Mouse (Mus musculus) A20 (cell line): ENCODE data around the gene Hint2.

Experiments
- DNase-seq: peaks from one replicate; pipeline ENCODE4 v3.0.0-alpha.2; 2011; ENCODE audit warnings: low read depth, low spot score

Hint2 gene

DNA sequence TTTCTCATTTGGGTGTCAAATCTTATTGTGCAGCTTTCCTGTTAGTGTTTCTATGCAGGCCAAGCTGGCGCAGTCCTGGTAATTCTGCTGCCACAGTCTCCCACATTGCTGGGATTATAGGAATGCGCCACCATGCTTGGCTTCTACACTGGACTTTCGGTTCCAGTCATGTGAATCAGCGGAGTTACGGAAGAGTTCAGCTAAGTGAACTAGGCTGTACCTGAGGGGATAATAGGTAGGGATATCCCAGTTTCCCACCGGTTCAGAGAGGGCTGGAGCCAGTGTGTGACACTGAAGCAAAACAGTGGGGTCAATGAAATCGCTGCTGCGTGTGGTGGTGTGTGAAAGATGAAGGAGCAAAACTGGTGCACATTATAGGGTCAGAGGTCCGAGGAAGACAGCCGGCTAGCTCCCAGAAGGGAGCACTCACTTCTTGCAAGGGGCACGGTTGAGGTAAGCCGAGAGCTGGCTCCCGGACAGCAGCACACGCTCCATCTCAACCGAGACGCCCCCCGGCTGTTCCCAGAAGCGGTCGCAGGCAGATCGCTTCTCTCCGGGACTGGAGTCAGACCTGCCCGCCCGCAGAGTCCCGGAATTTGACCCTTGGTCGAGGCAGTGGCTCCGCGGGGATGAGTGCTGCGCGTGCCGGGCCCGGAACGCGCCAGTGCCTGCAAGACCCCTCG, 469 bp downstream of the Hint2 start:
- no peak for DNase-seq

DNA sequence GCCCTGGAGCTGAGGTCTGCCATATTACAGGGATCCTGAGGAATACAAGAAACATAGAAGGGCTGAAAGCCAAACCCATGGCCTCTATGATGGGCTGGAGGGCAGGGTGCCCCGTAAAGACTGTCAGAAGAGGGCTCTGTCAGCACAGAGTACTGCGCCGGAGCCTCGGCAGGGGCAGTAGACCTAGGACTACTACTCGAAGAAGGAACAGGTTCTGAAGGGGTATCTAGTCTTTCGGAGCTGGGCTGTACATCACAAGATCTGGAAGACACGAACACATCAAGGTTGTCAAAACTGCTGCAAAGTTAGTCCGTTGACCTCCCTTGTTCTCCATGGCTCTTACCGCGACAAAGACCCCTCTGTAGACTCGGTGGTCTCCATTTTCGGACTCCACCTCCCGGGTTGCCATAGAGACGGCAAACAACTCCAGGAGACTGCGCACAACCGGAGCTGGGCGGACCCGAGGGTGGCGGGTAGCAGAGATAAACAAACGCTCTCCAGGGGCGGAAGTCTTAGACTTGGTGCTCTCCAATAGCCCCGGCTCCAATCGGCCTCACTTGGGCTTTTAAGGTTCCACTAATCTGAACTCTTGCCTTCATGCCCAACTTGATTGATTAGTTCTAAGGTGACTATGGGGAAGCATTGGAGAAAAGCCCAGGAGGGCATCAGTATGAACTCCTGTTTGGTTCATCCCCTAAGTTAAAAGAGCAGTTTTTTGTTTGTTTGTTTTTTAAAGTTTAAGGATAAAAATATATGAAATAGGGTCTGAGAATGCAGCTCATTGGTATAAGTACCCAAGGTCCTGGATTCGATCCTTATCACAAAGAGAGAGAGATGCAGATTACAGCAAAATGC, 2.9 kb downstream of the Hint2 start, which contains the start of gene Spag8:
Gene Spag8 (minus strand): TSS at position 434 of the 855 bp plus-strand sequence.
- DNase-seq: no peak

DNA sequence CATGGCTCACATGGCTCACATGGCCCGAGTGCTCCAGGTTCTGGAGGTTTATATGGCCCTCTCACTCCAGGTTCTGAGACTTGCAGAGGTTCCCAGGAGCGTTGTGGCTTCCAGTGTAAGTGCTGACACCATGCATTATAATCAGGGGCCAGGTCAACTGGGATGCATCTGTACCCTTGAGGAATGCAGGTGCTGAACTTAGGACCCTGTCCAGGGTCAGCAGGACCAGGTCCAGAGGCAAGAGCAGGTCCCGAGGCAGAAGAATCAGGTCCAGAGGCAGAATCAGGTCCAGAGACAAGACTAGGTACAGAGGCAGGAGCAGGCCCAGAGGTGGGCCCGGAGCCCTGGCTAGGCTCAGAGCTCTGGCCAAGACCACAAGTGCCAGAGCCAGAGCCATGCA, 3.5 kb downstream of the Hint2 start:
- no peak for DNase-seq

DNA sequence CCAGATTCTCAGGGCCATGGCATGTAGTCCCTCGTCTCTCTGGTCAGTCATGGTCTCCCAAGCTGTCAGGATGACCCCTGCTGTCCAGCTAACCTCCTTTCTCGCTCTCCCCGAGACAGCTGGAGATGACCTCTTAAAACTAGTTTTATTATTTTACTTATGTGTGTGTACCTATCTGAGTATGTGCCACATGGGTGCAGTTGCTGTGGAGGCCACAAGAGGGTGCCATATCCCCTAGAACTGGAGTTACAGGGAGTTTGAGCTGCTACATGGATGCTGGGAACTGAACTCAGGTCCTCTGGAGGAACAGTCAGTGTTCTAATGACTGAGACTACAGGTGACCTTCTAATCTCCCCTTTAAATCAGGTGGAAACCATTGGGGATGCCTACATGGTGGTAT, 6.5 kb downstream of the Hint2 start:
- DNase-seq: no peak

DNA sequence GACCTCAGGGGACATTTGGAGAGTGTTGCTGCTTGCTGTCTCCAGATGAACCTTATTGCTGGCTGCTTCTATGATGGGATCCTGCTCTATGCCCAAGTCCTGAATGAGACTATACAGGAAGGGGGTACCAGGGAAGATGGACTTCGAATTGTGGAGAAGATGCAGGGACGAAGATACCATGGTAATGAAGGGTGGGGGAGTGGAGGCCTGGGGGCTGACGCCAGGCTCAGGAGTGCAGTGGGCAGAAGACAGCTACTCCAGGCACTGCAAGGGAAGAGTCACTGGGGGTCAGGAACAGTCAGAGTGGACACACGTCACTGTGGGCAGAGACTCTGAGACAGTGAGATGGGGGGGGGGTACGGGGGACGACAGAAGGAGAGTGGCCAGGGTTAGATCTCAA, 15.8 kb downstream of the Hint2 start:
- no peak for DNase-seq

DNA sequence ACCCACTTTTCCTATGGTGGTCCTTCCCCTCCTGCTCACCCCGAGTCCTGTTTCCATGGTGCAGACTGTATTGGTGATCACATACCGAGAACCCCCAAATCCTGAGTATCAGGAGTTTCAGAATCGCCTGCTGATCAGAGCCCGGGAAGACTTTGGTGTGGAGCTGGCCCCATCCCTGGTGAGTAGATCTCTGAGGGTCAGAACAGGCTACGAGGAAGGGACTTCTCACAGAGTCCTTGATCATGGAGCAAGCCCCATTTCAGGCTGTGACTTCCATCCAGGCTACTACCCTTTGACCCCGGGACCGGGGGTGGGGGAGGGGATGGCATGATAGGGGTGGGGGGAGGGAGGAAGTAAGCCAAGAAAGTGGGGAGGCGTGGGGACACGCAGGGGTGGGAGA, 16.2 kb downstream of the Hint2 start:
- no peak for DNase-seq

DNA sequence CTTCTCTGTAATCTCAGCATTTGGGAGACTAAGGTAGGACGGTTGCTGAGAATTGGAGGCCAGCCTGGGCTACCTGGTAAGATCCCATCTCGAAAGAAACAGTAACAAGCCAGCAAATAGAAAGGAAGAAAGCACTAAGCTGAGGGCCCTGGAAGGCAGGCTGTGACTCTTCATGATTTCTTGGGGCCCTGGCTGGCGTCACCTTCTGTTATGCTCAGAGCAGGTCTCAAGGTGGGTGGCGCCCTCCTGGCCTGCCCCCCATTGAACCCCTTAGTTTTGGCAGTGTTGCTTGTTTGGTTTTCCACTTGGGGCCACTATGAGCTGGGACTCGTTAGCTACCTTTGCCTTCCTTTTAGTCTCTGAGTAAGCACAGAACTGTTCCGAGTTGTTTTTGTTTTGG, 19.5 kb downstream of the Hint2 start:
- no peak for DNase-seq

DNA sequence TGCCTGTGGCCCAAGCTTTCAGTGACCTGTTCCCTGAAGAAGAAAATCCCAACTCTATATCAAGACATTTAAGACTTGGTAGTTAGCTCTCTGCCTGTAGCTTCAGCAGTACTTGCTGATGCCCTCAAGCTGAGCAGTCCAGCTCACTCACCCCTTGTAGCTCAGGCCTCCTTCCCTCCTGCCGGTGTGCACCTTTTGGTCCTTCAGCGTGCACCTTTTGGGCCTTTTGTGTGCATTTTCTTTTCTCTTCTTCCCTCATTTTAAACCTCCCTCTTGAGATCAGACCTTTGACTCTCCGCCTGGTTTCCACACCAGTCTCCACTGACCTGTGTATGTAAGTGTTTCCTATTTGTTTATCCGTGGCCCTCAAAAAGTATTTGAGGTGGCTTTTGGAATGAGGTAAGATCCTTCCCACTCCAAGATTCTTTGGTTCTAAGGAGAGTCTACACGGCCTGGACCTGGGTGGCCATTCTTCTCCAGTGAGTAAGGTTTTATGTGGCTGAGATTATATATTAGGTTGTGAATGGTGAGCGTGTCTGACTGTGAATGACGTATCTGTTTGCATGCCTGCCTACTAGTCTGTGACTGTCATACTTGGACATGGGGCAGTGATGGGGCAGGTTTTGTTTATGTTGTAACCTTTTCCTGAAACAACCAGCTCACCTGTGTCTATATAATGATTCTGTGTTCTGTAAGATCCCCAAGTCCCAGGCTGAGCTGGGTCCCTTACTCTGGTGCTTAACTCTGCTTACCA, 21.5 kb downstream of the Hint2 start:
- no peak for DNase-seq

DNA sequence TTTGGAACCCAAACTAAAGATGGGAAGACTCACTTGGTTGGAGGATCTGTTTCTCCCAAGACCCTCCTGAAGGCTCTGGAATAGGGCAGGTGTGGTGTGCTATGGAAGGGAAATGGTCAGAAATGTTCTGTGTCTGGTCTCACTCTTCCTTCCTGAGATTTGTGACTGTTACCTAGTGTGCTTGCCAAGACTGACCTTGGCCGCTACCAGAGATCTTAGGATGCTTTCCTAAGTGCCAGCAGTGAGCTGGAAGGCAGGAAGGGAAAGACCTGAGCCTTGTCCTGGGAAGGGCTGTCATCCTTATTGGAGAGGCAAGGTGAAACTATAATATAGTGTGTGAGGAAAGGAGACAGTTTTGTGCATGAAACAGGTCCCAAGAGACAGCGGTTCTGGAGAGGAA, 22.5 kb downstream of the Hint2 start:
- DNase-seq: no peak

DNA sequence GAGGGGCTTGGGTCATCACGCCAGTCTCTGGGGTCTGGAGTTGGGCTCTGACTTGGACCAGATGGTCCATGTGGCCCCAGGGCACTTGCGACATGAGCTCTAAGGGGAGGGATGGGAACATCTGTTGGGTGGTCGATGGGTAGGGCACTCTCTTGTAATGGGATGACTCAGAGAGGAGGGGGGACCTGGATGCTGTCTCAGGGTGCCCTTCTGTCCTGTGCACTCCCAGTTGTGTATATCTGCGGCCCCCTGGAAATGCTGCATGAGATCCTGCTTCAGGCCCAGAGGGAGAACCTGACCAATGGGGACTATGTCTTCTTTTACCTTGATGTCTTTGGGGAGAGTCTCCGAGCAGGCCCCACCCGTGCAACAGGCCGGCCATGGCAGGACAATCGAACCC, 23.0 kb downstream of the Hint2 start:
- DNase-seq: no peak

DNA sequence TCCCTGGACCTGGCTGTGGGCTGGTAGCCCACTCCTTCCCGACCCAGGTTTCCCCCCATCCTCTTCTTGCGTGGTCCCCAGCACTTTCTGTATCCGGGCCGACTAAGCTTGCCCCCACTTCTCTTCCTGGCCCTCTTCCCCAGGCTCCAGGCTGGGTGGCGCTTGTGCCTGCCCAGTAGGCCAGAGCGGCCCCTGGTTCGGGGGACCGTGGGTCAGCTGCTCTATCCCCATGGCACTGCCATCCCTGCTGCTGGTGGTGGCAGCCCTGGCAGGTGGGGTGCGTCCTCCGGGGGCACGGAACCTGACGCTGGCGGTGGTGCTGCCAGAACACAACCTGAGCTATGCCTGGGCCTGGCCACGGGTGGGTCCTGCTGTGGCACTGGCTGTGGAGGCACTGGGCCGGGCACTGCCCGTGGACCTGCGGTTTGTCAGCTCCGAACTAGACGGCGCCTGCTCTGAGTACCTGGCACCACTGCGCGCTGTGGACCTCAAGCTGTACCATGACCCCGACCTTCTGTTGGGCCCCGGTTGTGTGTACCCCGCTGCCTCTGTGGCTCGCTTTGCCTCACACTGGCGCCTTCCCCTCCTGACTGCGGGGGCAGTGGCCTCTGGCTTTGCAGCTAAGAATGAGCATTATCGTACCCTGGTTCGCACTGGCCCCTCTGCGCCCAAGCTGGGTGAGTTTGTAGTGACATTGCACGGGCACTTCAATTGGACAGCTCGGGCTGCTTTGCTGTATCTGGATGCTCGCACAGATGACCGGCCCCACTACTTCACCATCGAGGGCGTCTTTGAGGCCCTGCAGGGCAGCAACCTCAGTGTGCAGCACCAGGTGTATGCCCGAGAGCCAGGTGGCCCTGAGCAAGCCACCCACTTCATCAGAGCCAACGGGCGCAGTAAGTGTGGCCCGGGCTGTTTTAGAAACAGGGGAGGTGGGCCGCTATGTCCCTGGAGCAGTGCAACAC, 24.0 kb downstream of the Hint2 start:
- DNase-seq: no peak

DNA sequence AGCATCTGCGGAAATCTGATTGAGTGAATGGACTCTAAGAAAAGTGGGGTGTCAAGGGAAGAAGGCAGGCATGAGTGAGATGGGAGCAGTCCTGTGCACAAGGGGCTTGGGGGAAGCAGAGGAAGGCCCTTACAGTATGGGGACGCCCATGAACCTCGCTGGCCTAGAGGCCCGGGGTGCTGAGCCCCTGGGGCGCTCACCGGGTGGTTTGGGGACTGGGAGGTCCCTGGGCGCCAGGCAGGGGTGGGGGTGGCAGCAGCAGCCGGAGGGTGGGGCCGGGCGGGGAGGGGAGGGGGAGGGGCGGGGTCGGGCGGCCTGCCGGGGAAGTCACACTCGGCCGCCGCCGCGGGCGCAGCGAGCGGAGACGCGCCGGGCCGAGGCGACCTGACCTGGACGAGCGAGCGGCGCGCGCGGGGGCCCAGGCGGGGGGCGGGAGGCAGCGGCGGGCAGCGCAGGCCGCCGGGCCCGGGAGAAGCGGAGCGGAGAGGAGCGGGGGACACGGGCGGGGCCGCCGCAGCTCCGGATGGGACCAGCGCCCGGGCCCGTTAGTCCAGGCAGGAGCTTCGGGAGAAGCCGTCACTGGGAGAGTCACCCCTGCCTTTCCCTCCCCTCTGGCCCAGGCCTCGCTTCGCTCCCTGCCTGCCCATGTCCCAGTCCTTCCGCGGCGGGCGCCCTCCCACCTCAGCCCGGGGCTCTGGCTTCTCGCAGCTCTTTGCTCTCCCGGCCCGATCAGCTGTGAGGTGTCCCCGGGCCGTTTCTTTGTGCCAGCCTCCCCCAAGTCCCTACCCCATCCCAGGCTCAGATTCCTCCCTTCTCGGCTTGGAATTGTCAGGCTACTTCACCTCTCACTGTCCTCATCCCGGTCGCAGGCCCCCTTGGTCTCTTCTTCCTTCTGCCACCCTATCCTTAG, 25.0 kb downstream of the Hint2 start, which contains the start of gene Npr2:
Gene Npr2 (plus strand): TSS at position 890 of the 910 bp plus-strand sequence.
- DNase-seq: no peak

DNA sequence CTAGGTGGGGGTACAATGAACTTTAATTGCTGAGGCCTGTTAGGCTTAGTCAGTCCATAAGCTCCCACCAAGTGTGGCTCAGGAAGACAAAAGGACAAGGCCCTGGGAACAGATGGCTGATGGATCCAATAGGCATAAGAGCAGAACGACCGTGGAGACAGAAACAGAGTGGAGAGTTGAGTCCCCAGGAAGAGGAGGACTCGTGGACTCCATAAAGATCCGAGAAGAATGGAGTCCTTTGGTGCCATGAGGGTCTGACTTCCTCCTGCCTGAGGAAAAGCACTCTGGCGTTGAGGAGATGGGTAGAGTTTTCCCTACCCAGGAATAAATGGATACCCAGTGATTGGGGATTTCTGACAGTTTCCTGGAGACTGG, 25.6 kb downstream of the Hint2 start:
- no peak for DNase-seq

DNA sequence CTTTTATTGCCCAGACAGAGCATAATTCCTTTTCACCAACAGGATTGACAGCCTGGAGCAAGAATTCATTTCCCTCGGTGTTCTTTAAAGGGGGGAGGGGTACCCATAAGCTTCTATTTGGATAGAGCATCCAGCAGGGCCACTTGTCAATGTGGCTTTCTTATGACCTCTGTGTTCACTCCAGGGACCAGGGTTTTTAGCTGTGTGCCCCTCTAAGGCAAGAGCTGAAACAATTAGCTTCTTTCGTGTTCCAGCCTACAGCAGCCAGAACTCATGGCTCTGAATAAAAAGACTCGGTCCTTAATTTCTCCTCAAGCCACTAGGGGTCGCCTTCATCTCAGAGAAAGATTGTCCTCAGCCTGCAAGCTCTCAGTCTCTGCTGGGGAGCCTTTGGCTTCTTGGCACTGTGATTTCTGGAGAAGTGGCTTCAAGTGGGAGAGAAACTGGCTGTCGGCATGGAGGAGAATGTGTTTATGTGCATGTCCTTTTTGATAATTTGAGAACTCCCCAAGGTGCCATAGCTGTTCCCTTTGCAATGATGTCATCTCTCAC, 26.2 kb downstream of the Hint2 start:
- DNase-seq: peak; percentile 83

DNA sequence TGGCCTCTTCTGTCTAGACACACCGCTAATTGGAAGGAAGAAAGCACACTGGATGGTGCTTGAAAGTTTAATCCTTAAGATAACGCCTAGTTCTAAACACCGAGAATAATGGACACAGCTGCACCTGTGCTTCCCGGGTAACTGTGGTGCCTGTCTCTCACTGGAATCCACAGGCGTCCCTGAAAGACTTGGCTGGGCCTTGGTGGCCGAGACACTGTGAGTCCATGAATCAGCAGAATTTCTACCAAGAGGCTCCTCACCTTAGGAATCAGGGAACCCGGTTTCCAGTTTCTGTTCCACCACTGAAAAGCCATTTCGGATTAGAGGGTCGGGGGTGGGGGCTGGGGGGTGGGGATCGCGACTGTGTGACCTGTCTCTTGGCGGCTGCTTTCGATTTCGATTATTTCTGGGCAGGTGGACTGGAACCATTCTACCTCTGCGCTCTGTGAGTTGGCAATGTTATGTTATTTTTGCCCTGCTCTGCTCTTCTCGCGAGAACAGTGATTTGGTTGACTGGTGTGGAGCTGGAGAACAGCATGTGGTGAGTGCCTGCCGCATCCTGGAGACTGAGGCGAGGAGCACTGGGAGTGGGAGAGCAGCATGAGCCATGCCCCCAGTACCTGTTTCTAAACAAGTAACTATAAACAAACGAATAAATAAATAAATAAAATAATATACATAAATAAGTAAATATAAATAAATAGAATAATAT, 27.0 kb downstream of the Hint2 start:
- DNase-seq: peak; percentile 73

DNA sequence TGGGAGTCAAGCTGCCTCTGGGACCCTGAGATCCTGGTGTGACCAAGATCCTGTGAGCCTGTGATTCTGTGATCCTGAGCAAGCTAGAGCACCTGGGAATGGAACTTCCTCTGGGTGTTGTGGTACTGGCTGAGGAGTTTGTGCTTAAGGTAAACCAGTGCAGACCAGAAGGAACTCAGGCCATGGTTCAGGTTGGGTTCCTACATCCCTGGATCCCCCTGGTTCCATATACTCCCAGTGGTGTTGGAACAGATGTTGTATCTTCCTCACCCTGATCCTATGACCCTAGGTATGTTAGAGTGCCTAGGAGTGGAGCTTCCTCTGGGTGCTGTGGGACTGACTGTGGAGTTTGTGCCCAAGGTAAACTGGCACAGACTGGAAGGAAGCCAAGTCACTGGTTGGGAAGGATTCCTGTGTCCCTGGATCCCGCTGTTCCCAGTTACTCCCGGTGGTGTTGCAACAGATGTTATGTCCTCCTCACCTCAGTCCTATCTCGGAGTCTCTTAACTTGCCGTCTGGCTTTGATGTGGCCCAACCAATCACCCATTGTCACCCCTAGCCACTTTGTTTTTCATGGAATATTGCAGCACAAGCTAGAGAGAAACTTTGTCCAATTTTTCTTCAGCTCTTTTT, 36.0 kb downstream of the Hint2 start:
- no peak for DNase-seq

DNA sequence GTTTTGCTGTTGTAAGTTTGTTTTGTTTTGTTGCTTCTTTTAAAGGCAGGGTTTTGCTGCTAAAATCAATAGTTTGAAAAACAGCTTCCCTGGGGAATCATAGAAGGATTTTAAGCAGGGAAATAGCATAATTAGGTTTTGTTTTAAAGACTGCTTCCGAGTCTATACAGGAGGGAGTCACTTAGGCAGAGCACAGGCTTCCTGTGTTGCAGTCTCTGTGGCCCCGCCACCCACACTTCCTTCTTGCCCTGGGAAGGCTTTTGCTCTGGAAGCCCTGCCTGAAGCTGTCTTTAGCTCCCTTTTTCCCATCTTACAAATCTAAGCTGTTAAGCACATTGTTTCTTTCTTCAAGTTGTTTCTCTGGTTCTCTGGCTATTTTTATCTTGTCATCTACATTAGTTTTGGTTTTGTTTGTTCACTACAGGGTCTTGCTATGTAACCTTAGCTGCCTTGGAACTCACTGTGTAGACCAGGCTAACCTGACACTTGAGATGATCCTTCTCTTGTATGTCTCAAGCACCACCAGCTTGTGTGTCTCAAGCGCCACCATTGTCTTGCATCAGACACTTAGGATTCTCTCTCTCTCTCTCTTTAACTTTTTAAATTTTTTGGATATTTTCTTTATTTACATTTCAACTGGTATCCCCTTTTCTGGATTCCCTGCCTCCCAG, 43.1 kb downstream of the Hint2 start:
- DNase-seq: no peak

DNA sequence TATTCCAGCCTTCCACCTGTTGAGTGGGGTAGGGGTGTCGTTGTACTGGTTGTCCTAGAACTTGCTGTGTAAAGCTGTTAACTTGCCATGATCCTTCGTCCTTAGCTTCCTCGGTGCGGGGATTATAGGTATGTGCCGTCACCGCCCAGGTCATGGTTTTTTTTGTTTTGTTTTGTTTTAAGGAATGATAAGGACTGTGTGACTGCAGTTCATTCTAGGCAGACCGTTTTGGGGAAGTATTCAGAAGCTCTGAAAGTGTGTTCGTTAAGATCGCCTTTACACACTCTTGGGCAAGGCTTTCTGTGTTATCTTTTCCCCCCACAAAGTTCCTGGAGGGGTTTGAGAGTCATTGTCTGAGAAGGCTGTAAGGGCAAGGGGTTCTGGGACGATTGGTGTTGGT, 43.7 kb downstream of the Hint2 start:
- DNase-seq: no peak
